Mouse (Mus musculus) naive thymus-derived CD4-positive, alpha-beta T cell, adult 2 months (primary cell): ENCODE measurements at regions not wholly inside any gene's neighbourhood (a gene's known extent, or its start where the extent isn't known, plus 50 kb on each side); places are given as distances from the start of the nearest gene placed in this dataset.
"Not testable (repeated sequence)": the region's sequence is repeated elsewhere in the genome, so short reads cannot be mapped to it uniquely, and the experiment has no call there.

ENCODE experiments used
- DNase-seq: peaks from one replicate; pipeline ENCODE4 v3.0.0-alpha.2; 2011; ENCODE audit warnings: low read depth

GRCm38 (mm10) chr9:78769168-78769567, 153.8 kb downstream of the Cd109 start:
- peak; percentile 6 for DNase-seq

DNA sequence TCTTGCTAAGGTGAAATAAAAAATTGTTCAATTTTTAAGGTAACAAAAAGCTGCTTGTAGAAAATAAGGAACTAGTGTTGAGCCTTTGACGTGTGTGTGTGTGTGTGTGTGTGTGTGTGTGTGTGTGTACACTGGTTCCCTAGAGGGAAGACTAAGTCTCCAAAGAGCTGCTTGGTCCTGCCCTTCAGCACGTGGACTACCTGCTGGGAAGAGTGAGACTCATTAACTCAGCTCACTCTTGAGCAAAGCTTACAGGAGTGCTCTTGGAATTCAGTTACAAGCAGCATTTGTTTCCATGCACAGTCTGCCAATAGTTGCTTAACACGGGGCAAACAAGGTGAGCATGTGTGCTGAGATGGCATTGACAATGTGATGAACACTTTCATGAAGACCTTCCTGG, 158.6 kb downstream of the Cd109 start:
- no peak for DNase-seq

- DNase-seq, result peak; percentile 3
Observed at GRCm38 (mm10) chr9:78775462-78775861, 160.1 kb downstream of the Cd109 start.

DNA sequence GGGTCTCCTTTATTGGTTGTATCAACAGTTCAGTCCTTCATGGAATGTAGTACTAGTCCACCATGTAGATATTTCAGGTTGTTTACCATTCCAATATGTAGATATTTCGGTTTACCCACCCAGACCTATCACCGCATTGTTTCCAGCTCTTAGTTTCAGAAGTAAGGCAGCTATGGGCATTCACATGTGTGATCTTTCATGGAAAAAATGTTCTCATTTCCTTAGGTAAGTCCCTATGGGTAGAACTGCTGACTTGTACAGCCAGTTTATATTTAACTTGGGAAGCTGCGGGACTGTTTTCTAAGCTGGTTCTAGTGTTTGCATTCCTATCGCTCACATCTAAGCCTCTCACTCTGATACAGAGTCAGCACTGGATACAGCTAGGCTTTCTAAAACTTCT, 165.2 kb downstream of the Cd109 start:
- DNase-seq, result no peak

DNA sequence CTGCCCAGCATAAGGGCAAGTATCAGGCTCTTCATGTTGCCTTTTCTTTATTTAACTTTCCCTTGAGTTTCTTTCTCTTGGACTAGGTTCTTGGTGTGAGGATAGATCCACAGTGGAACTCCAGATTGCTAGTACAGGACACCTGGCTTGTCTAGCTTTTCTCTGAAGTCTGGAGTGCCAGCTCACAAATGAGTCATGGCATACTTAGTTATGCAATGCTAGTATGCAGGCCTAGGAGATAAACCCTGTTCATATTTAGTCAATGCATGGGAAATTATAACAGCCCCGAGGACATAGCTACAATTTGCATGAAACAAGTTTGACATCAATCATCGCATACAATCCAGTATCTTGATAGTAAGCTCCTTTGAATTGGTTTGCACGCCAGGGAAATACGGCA, 167.0 kb downstream of the Cd109 start:
- DNase-seq, result no peak

GRCm38 (mm10) chr9:78782860-78783259, 167.5 kb downstream of the Cd109 start:
- no peak for DNase-seq

- DNase-seq, result peak; percentile 1
Observed at GRCm38 (mm10) chr9:78787866-78788265, 172.5 kb downstream of the Cd109 start.

GRCm38 (mm10) chr9:78789703-78790102, 174.4 kb downstream of the Cd109 start:
- no peak for DNase-seq

- no peak for DNase-seq
Observed at GRCm38 (mm10) chr9:78790155-78790554, 174.8 kb downstream of the Cd109 start.

DNA sequence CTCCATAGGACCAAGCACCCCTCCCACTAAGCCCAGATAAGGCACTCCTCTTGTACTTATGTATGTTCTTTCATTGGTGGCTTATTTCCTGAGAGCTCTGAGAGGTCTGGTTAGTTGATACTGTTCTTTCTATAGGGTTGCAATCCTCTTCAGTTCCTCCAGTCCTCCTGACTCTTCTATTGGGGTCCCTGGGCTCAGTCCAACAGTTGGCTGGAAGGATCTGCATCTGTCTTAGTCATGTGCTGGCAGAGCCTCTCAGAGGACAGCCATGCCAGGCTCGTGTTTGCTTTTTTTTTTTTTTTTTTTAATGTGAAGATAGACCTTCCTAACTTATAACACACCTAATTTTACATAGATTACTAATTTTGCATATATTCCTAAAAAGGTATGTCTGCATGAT, 180.5 kb downstream of the Cd109 start:
- DNase-seq, result no peak

DNA sequence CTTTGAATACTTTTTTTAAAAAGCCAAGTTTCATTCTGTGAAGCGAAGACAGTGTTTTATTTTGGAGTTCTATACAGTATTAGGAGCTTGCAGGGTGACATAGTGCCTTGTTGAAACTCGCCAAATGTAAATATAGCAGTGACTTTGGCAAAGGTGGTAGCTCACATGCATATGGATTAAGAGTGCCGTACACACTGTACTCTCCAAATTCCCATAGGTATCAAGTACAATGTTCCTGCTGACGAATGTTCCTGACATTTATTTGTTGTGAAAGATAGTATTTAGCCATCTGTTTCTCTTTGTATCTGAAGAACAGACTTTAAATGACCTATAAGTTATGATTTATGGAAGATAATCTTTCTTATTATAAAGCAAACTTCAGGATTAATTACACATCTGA, 201.9 kb downstream of the Cd109 start:
- DNase-seq, result no peak

DNA sequence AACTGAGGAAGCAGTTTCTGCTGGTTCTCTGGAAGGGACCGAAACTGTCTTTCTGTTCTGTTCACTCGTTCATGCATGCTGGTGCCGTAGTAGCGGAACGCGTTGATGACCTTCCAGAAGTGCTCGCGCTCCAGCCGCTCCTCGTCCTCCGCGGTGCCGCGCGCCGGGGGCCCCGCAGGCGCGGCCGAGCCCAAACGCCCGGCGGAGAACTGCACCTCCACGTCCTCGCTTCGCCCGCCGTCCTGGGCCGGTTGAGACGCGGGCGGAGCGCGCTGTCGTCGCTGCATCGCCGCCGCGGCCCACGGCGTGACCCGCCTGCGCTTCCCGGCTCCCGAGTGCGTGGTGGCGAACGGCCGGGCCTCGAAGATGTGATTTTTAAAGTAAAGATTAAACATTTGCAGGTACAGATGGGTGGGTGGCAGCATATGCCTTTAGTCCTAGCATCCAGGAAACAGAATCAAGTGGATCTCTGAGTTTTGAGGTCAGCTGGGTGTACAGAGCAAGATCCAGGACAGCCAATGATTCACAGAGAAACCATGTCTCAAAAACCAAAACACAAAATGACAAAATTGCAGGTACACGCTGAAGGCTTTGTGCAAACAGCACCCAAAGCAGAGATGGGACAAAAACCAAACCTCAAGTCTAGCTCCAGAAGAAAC, 206.3 kb downstream of the Cd109 start:
- not testable (repeated sequence) for DNase-seq

DNA sequence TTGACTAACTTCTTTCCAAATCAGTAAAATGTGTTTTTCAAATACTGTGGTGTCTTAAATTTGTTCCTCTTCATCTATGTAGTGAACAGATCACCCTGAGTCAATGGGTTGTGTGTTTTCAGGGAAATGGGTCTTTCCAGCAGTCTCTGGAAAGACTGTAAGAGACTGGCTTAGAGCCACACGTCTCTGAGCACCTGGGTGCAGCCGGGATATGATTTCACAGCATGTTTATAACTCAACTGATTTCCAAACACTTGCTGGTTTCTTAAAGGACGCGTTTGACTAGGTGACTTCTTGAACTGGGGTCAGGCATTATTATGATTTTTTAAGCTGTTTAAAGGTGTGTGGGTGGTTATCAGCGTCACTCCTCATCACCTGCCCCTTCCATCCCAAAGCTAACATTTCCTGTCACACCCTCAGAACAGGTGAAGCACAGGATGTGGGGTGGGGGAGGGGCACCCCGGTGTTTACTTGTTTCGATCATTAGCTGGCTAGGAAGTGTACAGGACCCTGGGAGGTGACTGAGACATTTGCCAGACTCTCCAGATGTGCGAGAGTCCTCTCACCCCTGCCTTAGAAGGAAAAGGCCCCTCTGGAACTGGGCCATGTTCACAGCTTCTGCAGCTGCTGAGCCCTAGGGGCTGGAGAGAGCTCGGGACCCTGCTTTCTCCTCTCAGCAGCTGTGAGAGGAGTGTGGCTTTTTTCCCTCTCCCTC, 229.8 kb downstream of the Cd109 start:
- peak; percentile 5 for DNase-seq

GRCm38 (mm10) chr9:78846110-78846509, 230.8 kb downstream of the Cd109 start:
- DNase-seq, result no peak

GRCm38 (mm10) chr9:78847890-78848563, 232.7 kb downstream of the Cd109 start:
- no peak for DNase-seq

GRCm38 (mm10) chr9:78848564-78848893, 233.2 kb downstream of the Cd109 start:
- not testable (repeated sequence) for DNase-seq

- no peak for DNase-seq
Observed at GRCm38 (mm10) chr9:78856981-78857380, 241.6 kb downstream of the Cd109 start.

DNA sequence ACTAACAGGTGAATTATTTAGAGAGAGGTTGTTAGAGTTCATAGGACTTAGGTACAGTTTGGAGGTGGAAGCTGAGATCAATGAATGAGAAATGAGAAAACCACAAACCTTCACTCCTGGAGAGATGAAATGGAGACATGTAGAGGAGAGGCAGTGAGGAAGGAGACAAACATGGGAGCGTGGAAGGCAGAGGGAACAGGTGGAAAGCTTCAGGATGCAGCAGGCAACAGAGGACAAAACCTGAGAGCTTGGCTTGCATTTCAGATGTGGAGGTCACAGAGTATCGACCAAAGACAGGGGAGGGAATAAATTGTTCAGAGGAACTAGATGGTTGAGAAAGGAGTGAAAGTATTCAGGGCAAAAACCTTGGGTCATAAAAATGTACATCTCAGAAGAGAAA, 244.6 kb downstream of the Cd109 start:
- DNase-seq, result no peak

DNA sequence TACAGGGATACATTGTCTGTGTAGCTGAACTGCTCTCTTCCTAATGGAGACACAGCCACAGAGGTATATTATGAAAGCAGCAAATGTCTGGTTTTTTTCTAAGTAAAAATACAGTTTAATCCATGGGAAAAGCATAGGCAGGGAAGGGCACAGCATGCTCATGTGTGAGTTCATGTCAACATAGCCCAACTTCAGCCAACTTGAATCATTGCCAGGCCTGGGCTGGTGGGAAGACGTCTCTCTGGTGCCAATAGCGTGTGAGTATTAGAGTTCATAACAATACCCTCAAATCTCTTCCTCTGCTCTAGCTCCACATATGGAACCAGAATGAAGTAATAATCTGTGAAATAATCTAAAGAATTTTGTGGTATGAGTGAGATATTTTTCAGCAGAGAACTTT, 257.2 kb downstream of the Cd109 start:
- no peak for DNase-seq

- DNase-seq, result no peak
Observed at GRCm38 (mm10) chr9:78879955-78880642, 264.8 kb downstream of the Cd109 start.

DNA sequence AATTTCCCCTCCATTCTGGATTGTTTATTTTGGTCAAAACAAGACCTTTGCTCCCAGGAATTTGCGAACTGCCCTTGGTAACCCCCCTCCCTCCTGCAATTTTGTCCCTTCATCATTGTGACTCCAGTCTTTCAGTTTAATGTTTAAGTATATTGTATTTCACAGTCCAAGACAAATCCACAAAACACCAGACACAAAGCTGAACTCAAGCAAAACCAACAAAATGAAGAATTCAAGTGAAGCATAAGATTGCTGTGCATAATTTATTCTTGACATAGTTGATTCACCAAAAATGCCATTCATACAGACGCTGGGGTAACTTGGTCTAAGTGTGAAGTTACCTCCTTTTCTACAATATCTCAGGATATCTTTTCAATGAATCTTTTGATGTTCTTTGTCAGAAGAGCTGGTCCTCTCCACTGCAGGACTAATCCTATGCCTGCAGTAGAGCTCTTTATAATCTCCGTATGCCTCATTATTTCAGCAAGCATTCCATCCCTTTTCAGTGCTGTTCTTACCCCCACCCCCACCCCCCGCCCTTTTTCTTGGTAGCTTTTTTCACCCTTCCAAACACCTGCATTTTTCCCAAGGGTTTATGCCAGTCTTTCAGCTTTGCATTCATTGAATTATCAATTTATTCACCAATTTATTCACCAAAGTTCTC, 265.4 kb downstream of the Cd109 start:
- no peak for DNase-seq

DNA sequence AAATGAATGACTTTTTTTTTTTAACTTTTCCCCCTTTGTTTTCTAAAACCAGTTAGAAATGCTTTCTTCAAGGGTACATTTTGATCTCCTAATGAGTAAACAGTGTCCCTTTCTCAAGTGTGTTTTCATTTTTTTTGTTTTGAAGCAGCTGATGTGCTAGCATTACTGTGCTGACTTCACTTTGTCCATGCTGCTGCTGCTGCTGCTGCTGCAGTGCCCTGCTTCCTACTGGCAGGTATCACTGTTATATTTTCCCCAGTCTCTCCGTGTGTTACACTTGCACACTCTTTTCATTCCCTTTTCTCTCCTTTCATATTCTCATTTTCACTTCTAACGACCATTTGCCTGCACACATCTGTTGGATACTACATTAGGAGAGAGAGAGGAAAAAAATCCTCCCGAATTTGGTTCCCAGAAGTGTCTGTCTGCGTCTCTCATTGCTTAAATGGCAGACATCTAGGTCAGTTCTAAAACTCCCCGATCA, 266.0 kb downstream of the Cd109 start:
- no peak for DNase-seq
